Mouse (Mus musculus) lung, embryonic 14.5 days (tissue): ENCODE data around the gene Ckm. TPM values are rescaled to one million over a fixed set of nuclear protein-coding genes. Genes with fewer than 3 reads are reported as not detected.

Experiments used
- ATAC-seq: fragments of 200-750 bp; cut with Nextera tagmentation; 2 replicates; pipeline ENCODE4 v1.8.0; 2017; ENCODE audit warnings: mild to moderate bottlenecking, moderate TSS enrichment, moderate library complexity; ENCODE audit not compliant: insufficient read depth
- DNase-seq: peaks from one replicate; pipeline ENCODE4 v3.0.0-alpha.2; 2015
- H3K27ac ChIP-seq: fragments of 300-500 bp; sonication (generic); 2 replicates; pipeline ENCODE4 v1.5.1; 2014; ENCODE audit warnings: low read depth, mild to moderate bottlenecking, moderate library complexity
- H3K27me3 ChIP-seq: fragments of 300-500 bp; sonication (generic); 2 replicates; pipeline ENCODE4 v1.6.1; 2014; ENCODE audit warnings: low read length, control low read depth; ENCODE audit not compliant: insufficient read depth
- H3K36me3 ChIP-seq: fragments of 300-500 bp; sonication (generic); 2 replicates; pipeline ENCODE4 v1.6.1; 2014; ENCODE audit warnings: control low read depth; ENCODE audit not compliant: insufficient read depth
- H3K4me1 ChIP-seq: fragments of 300-500 bp; sonication (generic); 2 replicates; pipeline ENCODE4 v1.6.1; 2014; ENCODE audit warnings: antibody characterized with exemption, control low read depth; ENCODE audit not compliant: insufficient read depth
- H3K4me2 ChIP-seq: fragments of 300-500 bp; sonication (generic); 2 replicates; pipeline ENCODE4 v1.6.1; 2014; ENCODE audit warnings: mild to moderate bottlenecking
- H3K4me3 ChIP-seq: fragments of 300-500 bp; sonication (generic); 2 replicates; pipeline ENCODE4 v1.5.1; 2014; ENCODE audit warnings: low read depth, low read length
- H3K9ac ChIP-seq: fragments of 300-500 bp; sonication (generic); 2 replicates; pipeline ENCODE4 v1.6.1; 2014
- H3K9me3 ChIP-seq: fragments of 300-500 bp; sonication (generic); 2 replicates; pipeline ENCODE4 v1.6.1; 2016; ENCODE audit warnings: low read depth, low read length, control low read depth
- CTCF ChIP-seq: IDR thresholded peaks from 2 replicates; pipeline ENCODE4 v1.5.1; 2016; ENCODE audit warnings: antibody characterized with exemption, low read depth
- WGBS: fragments of 180-500 bp; shearing (Covaris S2); extraction: QIAGEN DNeasy Blood & Tissue Kit; methylation state at CpG from one replicate; pipeline ENCODE4 v1.1.7; 2014; 5-methylcytosine and 5-hydroxymethylcytosine counted together
- polyA plus RNA-seq: library from polyadenylated mRNA; unstranded; fragments of >200 nt; fragmentation: Nextera tagmentation; extraction: Ambion mirVana; gene quantifications from 2 replicates; pipeline ENCODE4 v1.2.1, GENCODE M21; 2014

Gene Ckm
- polyA plus RNA-seq, 1 experiment from 2014 or later, result 2.8 TPM

GRCm38 (mm10) chr7:19383708-19384107 lies 20.9 kb upstream of the Ckm start:
- Histone ChIP-seq H3K9ac (no peak overlapping the region), H3K36me3 (peaks cover 46% of the 10 kb centered on the region), H3K9me3 (no peaks in the 10 kb centered on the region), H3K27ac (no peak overlapping the region), H3K4me1 (no peaks in the 10 kb centered on the region; the same call in 1 of the 2 replicates), H3K4me2 (peak overlapping the region; percentile 89; the same call in 1 of the 2 replicates), H3K27me3 (no peaks in the 10 kb centered on the region), H3K4me3 (no peak overlapping the region)
- no peak for DNase-seq
- TF ChIP-seq CTCF, result no peak
- ATAC-seq, result no peak
- WGBS, result 84% methylated on average over 9 of the region's 9 CpGs

- 75% methylated on average over 10 of the region's 10 CpGs for WGBS
Measured at GRCm38 (mm10) chr7:19388699-19389413, 15.7 kb upstream of the Ckm start.

GRCm38 (mm10) chr7:19394484-19394883 lies 10.1 kb upstream of the Ckm start:
- H3K9me3 ChIP-seq, result no peaks in the 10 kb centered on the region
- no peak overlapping the region for H3K9ac ChIP-seq
- no peak for TF ChIP-seq CTCF
- H3K4me2 ChIP-seq, result no peak overlapping the region
- H3K27me3 ChIP-seq, result peaks cover 4% of the 10 kb centered on the region; the same call in 1 of the 2 replicates
- H3K36me3 ChIP-seq, result peaks cover 65% of the 10 kb centered on the region
- DNase-seq (no peak), ATAC-seq (no peak)
- no peak overlapping the region for H3K4me3 ChIP-seq
- no peaks in the 10 kb centered on the region for H3K4me1 ChIP-seq
- H3K27ac ChIP-seq, result no peak overlapping the region
- 71% methylated on average over 8 of the region's 8 CpGs for WGBS

More at GRCm38 (mm10) chr7:19388699-19389413, 15.7 kb upstream of the Ckm start:
- Histone ChIP-seq H3K27ac (no peak overlapping the region), H3K9ac (no peak overlapping the region), H3K9me3 (no peaks in the 10 kb centered on the region), H3K36me3 (peaks cover 95% of the 10 kb centered on the region), H3K4me1 (no peaks in the 10 kb centered on the region), H3K4me2 (no peak overlapping the region), H3K4me3 (no peak overlapping the region), H3K27me3 (no peaks in the 10 kb centered on the region)
- DNase-seq (no peak), ATAC-seq (no peak)
- TF ChIP-seq CTCF, result no peak

GRCm38 (mm10) chr7:19399496-19400280 lies 4.9 kb upstream of the Ckm start:
- Histone ChIP-seq H3K4me3 (peak overlapping the region; percentile 33), H3K9me3 (peaks cover 4% of the 10 kb centered on the region; the same call in 1 of the 2 replicates), H3K4me2 (peak overlapping the region; percentile 61), H3K4me1 (no peaks in the 10 kb centered on the region), H3K36me3 (peaks cover 13% of the 10 kb centered on the region), H3K27ac (peak overlapping the region; percentile 70), H3K9ac (peak overlapping the region; percentile 42), H3K27me3 (peaks cover 32% of the 10 kb centered on the region)
- TF ChIP-seq CTCF, result no peak
- 2% methylated on average over 27 of the region's 27 CpGs for WGBS
- ATAC-seq (peak; percentile 59), DNase-seq (peak; percentile 67)

- H3K9ac ChIP-seq, result no peak overlapping the region
- no peak overlapping the region for H3K4me2 ChIP-seq
- H3K36me3 ChIP-seq, result 0 out of 2 replicates have a peak, but pooled peaks cover under 1% of the 10 kb centered on the region
- no peak overlapping the region for H3K27ac ChIP-seq
- peaks cover 4% of the 10 kb centered on the region; the same call in 1 of the 2 replicates for H3K9me3 ChIP-seq
- TF ChIP-seq CTCF, result peak; percentile 43
- DNase-seq (no peak), ATAC-seq (no peak)
- no peak overlapping the region for H3K4me3 ChIP-seq
- 85% methylated on average over 4 of the region's 4 CpGs for WGBS
- H3K4me1 ChIP-seq, result no peaks in the 10 kb centered on the region
- peaks cover 38% of the 10 kb centered on the region for H3K27me3 ChIP-seq
Measured at GRCm38 (mm10) chr7:19400946-19401345, 3.6 kb upstream of the Ckm start.

- H3K4me2 ChIP-seq, result no peak overlapping the region
Measured at GRCm38 (mm10) chr7:19402535-19403112, 2.0 kb upstream of the Ckm start.

More at GRCm38 (mm10) chr7:19402535-19403112, 2.0 kb upstream of the Ckm start:
- Histone ChIP-seq H3K9ac (no peak overlapping the region), H3K36me3 (no peaks in the 10 kb centered on the region), H3K27ac (no peak overlapping the region), H3K27me3 (peaks cover 38% of the 10 kb centered on the region), H3K4me1 (no peaks in the 10 kb centered on the region), H3K4me3 (no peak overlapping the region), H3K9me3 (peaks cover 4% of the 10 kb centered on the region; the same call in 1 of the 2 replicates)
- DNase-seq, result no peak
- WGBS, result 76% methylated on average over 9 of the region's 9 CpGs
- no peak for TF ChIP-seq CTCF
- ATAC-seq, result no peak
